In genomic region chr1:168964467-168964904, GRCm38 (mm10) we compare ENCODE assay signal across 11 mouse cellular contexts.
DNase-seq lines count a peak whose midpoint lies in the region; ATAC-seq lines count a peak whose summit lies in the region.
"Had no signal": no experiment of that assay in that cellular context is flagged by ENCODE, and none has a peak within 500 bp of the region (broad histone marks: within the 10 kb centered on the region; RNA-seq: fewer than 3 reads in every experiment).

No protein-coding gene starts in this region.

- H3K4me1 ChIP-seq in forebrain, embryonic 16.5 days (replicated peaks; ENCODE audit: control insufficient read depth, insufficient read depth, low read length), result 0 out of 2 replicates have a peak, but pooled peaks cover 2% of the 10 kb centered on the region
- peaks cover 12% of the 10 kb centered on the region for H3K4me1 ChIP-seq in limb, embryonic 12.5 days (replicated peaks)

- no peak overlapping the region for H3K4me2 ChIP-seq in forebrain, embryonic 16.5 days (ENCODE audit: low read length)
- no peak overlapping the region for H3K4me2 ChIP-seq in limb, embryonic 12.5 days

- H3K4me3 ChIP-seq in forebrain, embryonic 16.5 days (replicated peaks; ENCODE audit: low read length), result no peak overlapping the region
- no peak overlapping the region for H3K4me3 ChIP-seq in limb, embryonic 12.5 days (replicated peaks)

- no peak overlapping the region for H3K27ac ChIP-seq in forebrain, embryonic 16.5 days (ENCODE audit: low read length)
- no peak overlapping the region for H3K27ac ChIP-seq in limb, embryonic 12.5 days
- H3K27ac ChIP-seq: liver, embryonic 14.5 days had no signal

- H3K27me3 ChIP-seq in forebrain, embryonic 16.5 days (replicated peaks; ENCODE audit: control insufficient read depth, insufficient read depth, low read length), result no peaks in the 10 kb centered on the region
- no peaks in the 10 kb centered on the region for H3K27me3 ChIP-seq in limb, embryonic 12.5 days
- H3K27me3 ChIP-seq: Patski had no signal

- no peaks in the 10 kb centered on the region for H3K36me3 ChIP-seq in forebrain, embryonic 16.5 days (ENCODE audit: control insufficient read depth, insufficient read depth)
- no peaks in the 10 kb centered on the region for H3K36me3 ChIP-seq in limb, embryonic 12.5 days

- no peaks in the 10 kb centered on the region for H3K9me3 ChIP-seq in forebrain, embryonic 16.5 days (ENCODE audit: control insufficient read depth, low read length)
- H3K9me3 ChIP-seq in limb, embryonic 12.5 days, result no peaks in the 10 kb centered on the region

- peak; percentile 5 for DNase-seq in right cerebral cortex, postnatal 4 days
- DNase-seq in right cerebral cortex, postnatal 14 days, result no peak
- peak; percentile 23 for DNase-seq in retina, embryonic 14.5 days (ENCODE audit: low spot score)
- no peak for DNase-seq in gastrocnemius, adult 8-10 months (ENCODE audit: low spot score in 2 of 2)
- no peak for DNase-seq in gastrocnemius, postnatal 4 days (ENCODE audit: low spot score in 2 of 2)
- DNase-seq: kidney, adult 8-10 months had no signal

- peak; percentile 54; the same call in 1 of the 2 replicates for ATAC-seq in forebrain, embryonic 16.5 days
- peak; percentile 59; the same call in 1 of the 2 replicates for ATAC-seq in limb, embryonic 12.5 days (ENCODE audit: insufficient number of reproducible peaks, insufficient read depth, low FRiP score, low TSS enrichment, low read depth)
- ATAC-seq in inflammation-experienced regulatory T-cells, adult 6 months, result no peak
- ATAC-seq: Patski had no signal

- H3K9ac ChIP-seq in forebrain, embryonic 16.5 days (replicated peaks; ENCODE audit: low read depth, low read length), result no peak overlapping the region
- H3K9ac ChIP-seq in limb, embryonic 12.5 days (replicated peaks), result no peak overlapping the region
- H3K9ac ChIP-seq: liver, embryonic 14.5 days had no signal

- WGBS in forebrain, embryonic 16.5 days, result 12% methylated on average over 6 of the region's 6 CpGs
- WGBS in limb, embryonic 12.5 days, result 12% methylated on average over 6 of the region's 6 CpGs

Comparison
In these comparisons a context has a peak if more than half of its experiments do, and no peak if none do; other contexts are left out.
1. DNase-seq: peak in right cerebral cortex, postnatal 4 days (single experiment) and retina, embryonic 14.5 days (single experiment); none in right cerebral cortex, postnatal 14 days (single experiment), gastrocnemius, adult 8-10 months (0 of 2) and gastrocnemius, postnatal 4 days (0 of 2).